Mouse (Mus musculus): Measurements from ENCODE around the gene Fmnl3. TPM values are rescaled to one million over a fixed set of nuclear protein-coding genes. Genes with fewer than 3 reads are reported as not detected.
A peak's percentile ranks its signal among the peaks of the same experiment; 100 is the strongest.

Gene Fmnl3
- total and polyA plus RNA-seq, 3 experiments: 0.04 to 0.06 TPM; not detected in 1

GRCm38 (mm10) chr15:99393386-99394252, 23.3 kb upstream of the Fmnl3 start:
- Histone ChIP-seq H3K9me3 (replicated peaks; ENCODE audit: insufficient read depth, low read length) (no peaks in the 10 kb centered on the region), H3K27ac (ENCODE audit: control insufficient read depth, low read depth, low read length) (peak overlapping the region; percentile 92), H3K4me1 (ENCODE audit: control insufficient read depth in 1 of 2, insufficient read depth in 2 of 2, low read length in 2 of 2) (peaks cover 29 to 50% of the 10 kb centered on the region in 2 experiments), H3K36me3 (ENCODE audit: control insufficient read depth in 1 of 2, insufficient read depth in 2 of 2, low read length in 2 of 2) (peaks cover 0 to 60% of the 10 kb centered on the region in 2 experiments; a peak in 3 of 4 replicates), H3K9ac (ENCODE audit: control insufficient read depth, low read depth, low read length, poor library complexity, severe bottlenecking) (peak overlapping the region; percentile 92), H3K27me3 (ENCODE audit: control insufficient read depth in 1 of 2, insufficient read depth in 2 of 2, low read length in 2 of 2) (no peaks in the 10 kb centered on the region), H3K79me2 (ENCODE audit: control insufficient read depth, insufficient read depth, low read length, poor library complexity) (peaks cover 56% of the 10 kb centered on the region), H3K4me3 (ENCODE audit: control insufficient read depth in 1 of 2, insufficient read depth in 1 of 2, low read depth in 2 of 2, low read length in 2 of 2) (peak overlapping the region; percentile 69 to 96)
- DNase-seq (ENCODE audit: low read depth, low spot score): peak; percentile 83
- TF ChIP-seq NELFE (IDR thresholded peaks at IDR 0.05; ENCODE audit: low read depth, low read length) (no peak), TAL1 (IDR thresholded peaks at IDR 0.05; ENCODE audit: low read length) (peak; percentile 15; the same call in 1 of the 2 replicates), ELF1 (IDR thresholded peaks at IDR 0.05; ENCODE audit: low read depth, low read length) (peak; percentile 51; the same call in 1 of the 2 replicates), MAZ (IDR thresholded peaks at IDR 0.05; ENCODE audit: low read depth, low read length) (no peak), EP300 (IDR thresholded peaks at IDR 0.05; ENCODE audit: low read depth in 1 of 2, low read length in 2 of 2) (peak; percentile 43 to 67; a peak in 3 of 4 replicates), GATA1 (IDR thresholded peaks at IDR 0.05; ENCODE audit: low read depth, low read length) (peak; percentile 49; the same call in 1 of the 2 replicates), MXI1 (IDR thresholded peaks at IDR 0.05; ENCODE audit: low read depth, low read length) (peak; percentile 57), TCF12 (IDR thresholded peaks at IDR 0.05; ENCODE audit: low read depth, low read length) (peak; percentile 65), RCOR1 (IDR thresholded peaks at IDR 0.05; ENCODE audit: low read depth, low read length) (peak; percentile 60; the same call in 1 of the 2 replicates), KAT2A (conservative IDR thresholded peaks at IDR 0.05; ENCODE audit: low read depth, low read length) (no peak), SMC3 (IDR thresholded peaks at IDR 0.05; ENCODE audit: low read depth, low read length) (no peak), ETS1 (IDR thresholded peaks at IDR 0.05; ENCODE audit: low read depth, low read length) (peak; percentile 62), ZC3H11A (IDR thresholded peaks at IDR 0.05; ENCODE audit: low read depth, low read length) (no peak), ZNF384 (IDR thresholded peaks at IDR 0.05; ENCODE audit: low read depth, low read length) (peak; percentile 68; the same call in 1 of the 2 replicates)

DNA sequence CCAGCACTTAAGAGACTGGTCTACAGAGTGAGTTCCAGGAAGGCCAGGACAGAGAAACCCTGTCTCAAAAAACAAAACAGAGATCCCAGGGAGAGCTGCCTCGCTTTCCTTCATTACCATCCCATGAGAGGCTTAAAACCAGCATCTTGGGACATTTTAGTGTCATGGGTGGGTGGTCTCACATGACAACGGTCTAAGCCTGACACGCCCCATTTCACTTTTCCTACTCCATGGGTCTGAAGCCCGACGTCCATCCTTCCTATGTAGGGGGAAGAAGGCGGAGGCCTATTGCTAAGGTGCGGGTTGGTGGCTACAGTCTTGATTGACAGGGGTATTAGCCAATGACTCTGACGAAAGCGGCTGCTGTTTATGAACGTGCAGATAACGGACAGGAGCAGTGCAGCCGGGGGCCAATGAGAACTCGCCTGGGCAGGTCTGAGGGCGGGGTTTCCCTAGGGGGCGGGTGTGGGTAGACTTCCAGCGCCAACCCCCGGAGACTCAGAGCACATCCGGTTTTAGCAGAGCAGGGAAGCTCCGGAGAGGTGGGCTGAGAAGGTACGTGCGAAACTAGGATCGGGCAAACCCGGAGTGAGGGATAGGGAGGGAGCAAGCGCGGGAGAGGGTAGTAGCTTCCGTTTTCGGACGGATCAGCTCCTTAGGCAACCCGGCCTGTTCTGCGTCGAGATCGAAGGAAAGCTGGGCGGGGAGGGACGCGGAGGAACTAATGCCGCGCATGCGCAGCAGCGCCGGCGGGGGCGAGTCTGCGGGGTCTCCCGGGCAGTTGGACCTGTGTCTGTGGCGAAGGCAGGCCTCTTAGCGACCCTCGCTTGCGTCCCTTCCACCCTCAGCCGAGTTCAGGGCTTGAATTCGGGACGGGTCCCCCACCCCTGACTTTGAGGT, 22.5 kb upstream of the Fmnl3 start, which contains the start of gene Tmbim6:
TSS of gene Tmbim6 (plus strand) at position 397 of the 900 bp plus-strand sequence.
- DNase-seq (ENCODE audit: low read depth, low spot score): peak; percentile 100
- peaks cover 29 to 54% of the 10 kb centered on the region in 2 experiments for H3K4me1 ChIP-seq (ENCODE audit: control insufficient read depth in 1 of 2, insufficient read depth in 2 of 2, low read length in 2 of 2)
- H3K36me3 ChIP-seq (ENCODE audit: control insufficient read depth in 1 of 2, insufficient read depth in 2 of 2, low read length in 2 of 2): peaks cover 0 to 61% of the 10 kb centered on the region in 2 experiments; a peak in 3 of 4 replicates
- H3K9ac ChIP-seq (ENCODE audit: control insufficient read depth, low read depth, low read length, poor library complexity, severe bottlenecking): peak within 1 kb of the TSS; percentile 92
- peak within 1 kb of the TSS; percentile 92 for H3K27ac ChIP-seq (ENCODE audit: control insufficient read depth, low read depth, low read length)
- H3K9me3 ChIP-seq (replicated peaks; ENCODE audit: insufficient read depth, low read length): no peaks in the 10 kb centered on the region
- H3K4me3 ChIP-seq (ENCODE audit: control insufficient read depth in 1 of 2, insufficient read depth in 1 of 2, low read depth in 2 of 2, low read length in 2 of 2): peak within 1 kb of the TSS; percentile 73 to 96
- H3K79me2 ChIP-seq (ENCODE audit: control insufficient read depth, insufficient read depth, low read length, poor library complexity): peaks cover 47% of the 10 kb centered on the region
- H3K27me3 ChIP-seq (ENCODE audit: control insufficient read depth in 1 of 2, insufficient read depth in 2 of 2, low read length in 2 of 2): no peaks in the 10 kb centered on the region
- TF ChIP-seq NELFE (IDR thresholded peaks at IDR 0.05; ENCODE audit: low read depth, low read length) (peak; percentile 99), MXI1 (IDR thresholded peaks at IDR 0.05; ENCODE audit: low read depth, low read length) (peak; percentile 89), ELF1 (IDR thresholded peaks at IDR 0.05; ENCODE audit: low read depth, low read length) (peak; percentile 86), RAD21 (IDR thresholded peaks at IDR 0.05; ENCODE audit: low read depth, low read length) (no peak), BHLHE40 (IDR thresholded peaks at IDR 0.05; ENCODE audit: borderline replicate concordance, low read depth, low read length) (peak; percentile 48; the same call in 1 of the 2 replicates), ZMIZ1 (IDR thresholded peaks at IDR 0.05; ENCODE audit: low read depth, low read length) (peak; percentile 98), POLR2A (IDR thresholded peaks at IDR 0.05; ENCODE audit: control insufficient read depth in 1 of 2, insufficient read depth in 1 of 2, low read depth in 1 of 2, low read length in 2 of 2, poor library complexity in 1 of 2) (peak; percentile 93 to 98), MAX (IDR thresholded peaks at IDR 0.05; ENCODE audit: low read length) (peak; percentile 90), TBP (IDR thresholded peaks at IDR 0.05; ENCODE audit: low read depth, low read length) (peak; percentile 97), MEF2A (IDR thresholded peaks at IDR 0.05; ENCODE audit: extremely low read depth, insufficient replicate concordance, low read depth, low read length, poor library complexity, severe bottlenecking) (no peak), JUND (IDR thresholded peaks at IDR 0.05; ENCODE audit: low read depth, low read length) (no peak; the same call in 1 of the 2 replicates), GATA1 (IDR thresholded peaks at IDR 0.05; ENCODE audit: low read depth, low read length) (peak; percentile 96), SIN3A (IDR thresholded peaks at IDR 0.05; ENCODE audit: low read length) (peak; percentile 97), CHD1 (IDR thresholded peaks at IDR 0.05; ENCODE audit: low read depth, low read length) (0 out of 2 replicates have a peak, but pooled peaks have one; percentile 72), MAZ (IDR thresholded peaks at IDR 0.05; ENCODE audit: low read depth, low read length) (peak; percentile 93), HCFC1 (IDR thresholded peaks at IDR 0.05; ENCODE audit: low read depth, low read length) (peak; percentile 83), GABPA (IDR thresholded peaks at IDR 0.05; ENCODE audit: low read depth, low read length) (no peak), ZC3H11A (IDR thresholded peaks at IDR 0.05; ENCODE audit: low read depth, low read length) (no peak)
